Mouse (Mus musculus) midbrain, embryonic 16.5 days (tissue): ENCODE results near the gene Masp1. TPM values are rescaled to one million over a fixed set of nuclear protein-coding genes. Genes with fewer than 3 reads are reported as not detected.
A peak's percentile ranks its signal among the peaks of the same experiment; 100 is the strongest.

Experiments used
- ATAC-seq: fragments of 200-750 bp; cut with Nextera tagmentation; 2 replicates; pipeline ENCODE4 v1.8.0; 2017; ENCODE audit warnings: moderate TSS enrichment
- H3K27ac ChIP-seq: fragments of 300-500 bp; sonication (generic); 2 replicates; pipeline ENCODE4 v1.5.1; 2014; ENCODE audit warnings: mild to moderate bottlenecking, low read length, mixed read lengths
- H3K27me3 ChIP-seq: fragments of 300-500 bp; sonication (generic); 2 replicates; pipeline ENCODE4 v1.6.1; 2014; ENCODE audit warnings: low read depth, low read length, mixed read lengths; ENCODE audit not compliant: control insufficient read depth, insufficient read depth
- H3K36me3 ChIP-seq: fragments of 300-500 bp; sonication (generic); 2 replicates; pipeline ENCODE4 v1.6.1; 2014; ENCODE audit warnings: mild to moderate bottlenecking, low read length, moderate library complexity, mixed read lengths; ENCODE audit not compliant: control insufficient read depth, insufficient read depth
- H3K4me1 ChIP-seq: fragments of 300-500 bp; sonication (generic); 2 replicates; pipeline ENCODE4 v1.6.1; 2014; ENCODE audit warnings: mild to moderate bottlenecking, low read length, mixed read lengths; ENCODE audit not compliant: control insufficient read depth, insufficient read depth
- H3K4me2 ChIP-seq: fragments of 300-500 bp; sonication (generic); 2 replicates; pipeline ENCODE4 v1.6.1; 2014; ENCODE audit warnings: mild to moderate bottlenecking, low read length, mixed read lengths
- H3K4me3 ChIP-seq: fragments of 300-500 bp; sonication (generic); 2 replicates; pipeline ENCODE4 v1.5.1; 2014; ENCODE audit warnings: low read depth, mild to moderate bottlenecking, low read length, moderate library complexity, mixed read lengths
- H3K9ac ChIP-seq: fragments of 300-500 bp; sonication (generic); 2 replicates; pipeline ENCODE4 v1.6.1; 2014; ENCODE audit warnings: low read depth, low read length, mixed read lengths
- H3K9me3 ChIP-seq: fragments of 300-500 bp; sonication (generic); replicated peaks from 2 replicates; pipeline ENCODE4 v1.6.1; 2014; ENCODE audit warnings: mild to moderate bottlenecking, low read length, mixed read lengths; ENCODE audit not compliant: control insufficient read depth, poor library complexity, severe bottlenecking
- WGBS: fragments of 180-500 bp; shearing (Covaris S2); extraction: QIAGEN DNeasy Blood & Tissue Kit; methylation state at CpG from one replicate; pipeline ENCODE4 v1.1.7; 2014; 5-methylcytosine and 5-hydroxymethylcytosine counted together
- polyA plus RNA-seq: library from polyadenylated mRNA; unstranded; fragments of >200 nt; fragmentation: Nextera tagmentation; extraction: Ambion mirVana; gene quantifications from 2 replicates; pipeline ENCODE4 v1.2.1, GENCODE M21; 2015

Gene Masp1
- polyA plus RNA-seq, 1 experiment from 2014 or later: 29.6 TPM

DNA sequence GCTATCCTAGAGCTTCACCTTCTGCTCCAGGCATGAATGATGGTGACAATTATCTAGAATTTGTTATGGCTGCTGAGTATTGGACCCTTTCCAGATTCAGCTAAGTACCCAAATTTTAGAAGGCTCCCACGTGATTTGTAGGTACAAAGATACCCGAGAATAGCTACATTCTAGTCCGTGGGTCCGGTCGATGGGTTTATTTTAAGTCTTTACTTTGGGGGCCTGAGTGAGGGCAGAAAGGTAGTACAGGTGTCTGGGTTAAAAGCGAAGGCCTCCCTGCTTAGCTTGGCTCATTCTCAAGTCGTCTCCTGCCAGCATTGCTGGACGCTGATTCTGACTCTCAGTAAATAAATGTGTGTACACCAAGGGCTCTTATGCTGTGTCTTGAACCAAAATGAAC lies 90.6 kb downstream of the Masp1 start:
- no peak overlapping the region for H3K27ac ChIP-seq
- no peaks in the 10 kb centered on the region for H3K27me3 ChIP-seq
- no peak overlapping the region for H3K4me3 ChIP-seq
- 86% methylated on average over 8 of the region's 8 CpGs for WGBS
- no peaks in the 10 kb centered on the region for H3K36me3 ChIP-seq
- H3K9me3 ChIP-seq: no peaks in the 10 kb centered on the region
- H3K4me1 ChIP-seq: no peaks in the 10 kb centered on the region
- no peak overlapping the region for H3K4me2 ChIP-seq
- H3K9ac ChIP-seq: no peak overlapping the region
- ATAC-seq: no peak

DNA sequence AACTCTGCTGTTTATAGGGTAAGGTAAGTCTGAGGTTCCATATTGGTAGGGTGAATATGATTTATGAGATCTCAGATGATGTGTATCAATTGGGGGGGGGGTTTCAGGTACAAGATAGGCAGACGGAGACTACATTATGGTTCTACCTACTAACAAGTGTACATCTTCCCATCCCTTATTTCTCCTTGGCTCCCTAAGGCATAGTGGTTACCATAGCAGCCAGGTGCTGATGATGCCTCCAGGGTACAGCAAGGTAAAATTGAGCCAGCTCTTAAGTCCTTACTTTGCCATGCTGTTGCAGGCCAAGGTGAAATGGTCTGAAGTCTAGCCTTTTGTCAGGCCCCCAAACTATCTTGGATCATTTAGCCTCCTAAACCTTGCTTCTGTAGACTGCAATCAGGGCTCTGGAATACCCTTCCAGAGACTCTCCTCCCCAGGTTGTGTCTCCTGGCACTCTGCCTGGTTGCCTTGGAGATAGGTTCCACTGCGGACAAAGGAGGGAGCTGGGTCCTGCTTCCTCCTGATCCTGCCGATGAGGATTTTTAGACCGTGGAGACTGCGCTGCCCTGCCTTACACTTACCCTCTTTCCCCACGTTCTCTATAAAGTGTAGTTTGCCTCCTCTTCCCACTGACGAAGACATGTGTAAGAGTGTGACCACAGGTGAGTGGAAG lies 91.8 kb downstream of the Masp1 start, which contains the start of gene Rtp1:
Gene Rtp1 (plus strand): TSS at position 487 of the 673 bp plus-strand sequence.
- WGBS: 78% methylated on average over 7 of the region's 7 CpGs
- Histone ChIP-seq H3K9me3 (no peaks in the 10 kb centered on the region), H3K27me3 (no peaks in the 10 kb centered on the region), H3K4me1 (no peaks in the 10 kb centered on the region), H3K4me2 (no peak within 1 kb of the TSS), H3K4me3 (no peak within 1 kb of the TSS), H3K9ac (no peak within 1 kb of the TSS), H3K36me3 (no peaks in the 10 kb centered on the region), H3K27ac (no peak within 1 kb of the TSS)
- no peak for ATAC-seq

DNA sequence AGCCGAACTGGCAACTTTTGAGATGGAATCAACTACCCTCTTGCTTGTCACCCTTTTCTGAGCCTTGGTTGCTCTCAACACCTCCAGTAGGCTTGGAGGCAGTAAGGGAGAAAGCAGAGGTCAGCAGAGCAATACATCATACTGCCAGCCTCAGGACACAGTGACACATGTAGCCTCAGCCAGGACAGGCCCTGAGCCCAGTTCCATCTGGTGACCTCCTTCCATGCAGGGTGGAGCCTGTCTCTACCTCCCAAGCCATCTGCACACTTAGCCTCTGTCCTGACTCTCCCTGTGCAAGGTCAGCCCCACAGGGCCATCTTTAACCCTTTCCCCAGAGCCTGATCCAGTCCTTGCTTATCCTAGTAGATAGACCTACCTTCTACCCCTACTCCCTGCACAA lies 92.9 kb downstream of the Masp1 start:
- H3K4me1 ChIP-seq: no peaks in the 10 kb centered on the region
- no peak overlapping the region for H3K4me3 ChIP-seq
- 91% methylated on average over 1 of the region's 1 CpGs for WGBS
- H3K9ac ChIP-seq: no peak overlapping the region
- ATAC-seq: no peak
- no peaks in the 10 kb centered on the region for H3K36me3 ChIP-seq
- H3K4me2 ChIP-seq: no peak overlapping the region
- H3K27ac ChIP-seq: no peak overlapping the region
- H3K9me3 ChIP-seq: no peaks in the 10 kb centered on the region
- H3K27me3 ChIP-seq: no peaks in the 10 kb centered on the region

DNA sequence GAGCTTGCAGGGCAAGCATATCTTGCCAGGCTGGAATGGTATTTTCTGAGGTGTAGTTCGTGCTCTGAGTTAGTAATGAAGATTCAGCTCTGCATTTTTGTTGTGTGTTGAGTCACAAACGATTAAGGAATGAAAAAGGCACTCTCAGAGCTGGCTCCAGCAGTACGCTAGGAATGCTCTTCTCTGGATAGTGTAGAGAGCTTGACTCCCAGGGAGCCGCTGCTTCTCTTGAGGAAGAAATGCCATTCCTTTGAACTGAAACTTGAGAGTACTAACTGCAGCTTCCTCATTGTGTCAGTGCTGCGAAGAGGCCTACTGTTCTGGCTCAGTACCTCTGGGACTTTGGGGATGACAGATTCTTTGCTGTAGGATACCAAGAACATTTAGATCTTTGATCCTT lies 96.8 kb downstream of the Masp1 start:
- no peak overlapping the region for H3K9ac ChIP-seq
- no peak overlapping the region for H3K27ac ChIP-seq
- H3K4me2 ChIP-seq: no peak overlapping the region
- WGBS: 67% methylated on average over 5 of the region's 5 CpGs
- H3K27me3 ChIP-seq: no peaks in the 10 kb centered on the region
- H3K4me3 ChIP-seq: no peak overlapping the region
- no peaks in the 10 kb centered on the region for H3K4me1 ChIP-seq
- no peaks in the 10 kb centered on the region for H3K9me3 ChIP-seq
- no peak for ATAC-seq
- H3K36me3 ChIP-seq: no peaks in the 10 kb centered on the region

DNA sequence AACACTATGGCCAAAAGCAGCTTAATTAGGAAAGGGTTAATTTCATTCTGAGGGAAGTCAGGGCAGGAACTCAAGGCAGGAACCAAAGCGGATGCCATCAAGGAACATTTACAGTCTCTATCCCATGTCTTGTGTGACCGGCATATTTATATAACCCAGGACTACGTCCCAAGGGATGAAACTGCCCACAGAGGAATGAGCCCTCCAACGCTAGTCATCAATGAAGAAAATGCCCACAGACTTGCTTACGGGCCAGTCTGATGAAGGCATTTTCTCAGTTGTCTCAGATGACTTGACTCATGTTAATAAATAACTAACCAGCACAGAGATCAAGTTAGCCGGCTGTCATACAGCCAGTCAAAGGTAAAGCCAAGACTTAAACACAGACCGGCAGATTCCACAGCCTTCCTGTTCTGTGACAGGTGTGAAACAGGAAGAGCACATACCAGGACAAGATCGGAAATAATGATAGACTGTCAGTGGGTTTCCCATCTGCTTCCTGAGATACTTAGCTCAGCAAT lies 101.0 kb downstream of the Masp1 start:
- peaks cover 8% of the 10 kb centered on the region for H3K4me1 ChIP-seq
- ATAC-seq: no peak
- H3K9me3 ChIP-seq: no peaks in the 10 kb centered on the region
- H3K4me3 ChIP-seq: no peak overlapping the region
- 96% methylated on average over 8 of the region's 8 CpGs for WGBS
- H3K27ac ChIP-seq: no peak overlapping the region
- H3K27me3 ChIP-seq: no peaks in the 10 kb centered on the region
- no peak overlapping the region for H3K9ac ChIP-seq
- H3K36me3 ChIP-seq: no peaks in the 10 kb centered on the region
- no peak overlapping the region for H3K4me2 ChIP-seq

DNA sequence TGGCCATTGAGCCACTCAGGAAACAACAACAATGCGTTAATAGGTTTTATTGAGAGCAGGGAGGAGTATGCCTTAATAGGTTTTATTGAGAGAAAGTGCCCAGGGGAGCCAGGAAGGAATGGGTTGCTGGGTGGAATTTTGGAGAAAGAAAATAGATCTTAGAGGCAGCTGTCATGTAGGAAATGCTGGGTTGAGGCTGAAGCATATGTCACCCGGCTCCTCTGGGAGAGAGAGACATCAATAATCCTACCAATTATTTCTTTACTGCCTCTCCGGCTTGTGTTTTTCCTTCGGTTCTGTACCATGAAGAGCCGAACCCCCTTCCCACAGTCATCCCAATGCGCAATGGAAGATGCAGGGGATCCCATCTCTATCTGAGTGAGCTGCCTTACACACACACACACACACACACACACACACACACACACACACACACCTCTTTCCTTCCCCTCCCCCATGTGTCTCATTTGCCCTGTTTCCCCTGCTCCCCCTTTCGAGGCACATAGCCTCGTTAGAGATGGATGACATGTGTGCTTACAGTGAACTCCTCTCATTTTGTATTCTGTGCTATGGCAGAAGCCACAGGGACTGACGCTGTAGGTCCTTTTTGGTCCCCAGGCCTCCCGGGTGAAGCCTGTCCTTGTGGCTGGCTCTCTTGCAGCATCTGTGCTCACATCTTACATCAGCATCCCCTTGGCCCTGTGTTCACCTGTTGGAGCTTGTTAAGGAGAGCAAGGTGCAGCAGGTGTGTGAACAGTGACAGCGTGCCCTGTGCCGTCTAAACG lies 103.0 kb downstream of the Masp1 start:
- peak; percentile 77 for ATAC-seq
- WGBS: 58% methylated on average over 13 of the region's 13 CpGs
- no peak overlapping the region for H3K27ac ChIP-seq
- no peaks in the 10 kb centered on the region for H3K9me3 ChIP-seq
- no peak overlapping the region for H3K4me2 ChIP-seq
- no peak overlapping the region for H3K9ac ChIP-seq
- peaks cover 8% of the 10 kb centered on the region for H3K4me1 ChIP-seq
- no peak overlapping the region for H3K4me3 ChIP-seq
- no peaks in the 10 kb centered on the region for H3K27me3 ChIP-seq
- no peaks in the 10 kb centered on the region for H3K36me3 ChIP-seq

DNA sequence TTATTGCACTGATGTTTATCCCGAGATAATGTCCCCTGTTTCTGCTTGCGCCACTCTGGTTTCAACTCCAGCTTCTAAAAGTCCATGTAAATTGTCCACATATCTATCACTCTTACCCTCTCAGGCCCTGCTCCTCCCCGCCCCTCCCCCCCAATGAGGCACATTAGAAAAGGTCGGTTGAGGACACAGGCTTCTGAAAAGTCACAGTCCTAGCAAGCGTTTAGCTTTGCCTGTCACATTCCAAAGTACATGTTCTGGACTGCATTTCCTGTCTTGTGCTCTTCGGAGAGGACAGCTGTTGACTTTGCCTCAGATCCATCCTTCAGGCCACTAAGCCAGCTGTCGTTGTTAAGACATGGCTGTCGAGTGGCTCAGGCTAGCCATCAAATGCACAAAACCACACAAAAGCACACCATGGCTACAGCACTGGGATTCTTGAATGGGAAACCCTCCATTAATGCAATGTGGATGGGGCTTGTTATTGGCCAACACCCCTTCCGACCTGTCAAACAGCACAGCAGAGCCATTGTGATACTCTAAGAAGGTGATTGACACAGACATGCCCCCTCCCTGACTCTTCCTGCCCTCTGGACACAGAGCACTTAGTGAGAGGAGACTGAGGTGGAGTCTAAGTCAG lies 103.8 kb downstream of the Masp1 start:
- Histone ChIP-seq H3K4me1 (peaks cover 8% of the 10 kb centered on the region), H3K9me3 (no peaks in the 10 kb centered on the region), H3K27me3 (no peaks in the 10 kb centered on the region), H3K27ac (no peak overlapping the region), H3K9ac (no peak overlapping the region), H3K4me3 (peak overlapping the region; percentile 2; the same call in 1 of the 2 replicates), H3K36me3 (no peaks in the 10 kb centered on the region), H3K4me2 (peak overlapping the region; percentile 35)
- 60% methylated on average over 9 of the region's 9 CpGs for WGBS
- no peak for ATAC-seq

DNA sequence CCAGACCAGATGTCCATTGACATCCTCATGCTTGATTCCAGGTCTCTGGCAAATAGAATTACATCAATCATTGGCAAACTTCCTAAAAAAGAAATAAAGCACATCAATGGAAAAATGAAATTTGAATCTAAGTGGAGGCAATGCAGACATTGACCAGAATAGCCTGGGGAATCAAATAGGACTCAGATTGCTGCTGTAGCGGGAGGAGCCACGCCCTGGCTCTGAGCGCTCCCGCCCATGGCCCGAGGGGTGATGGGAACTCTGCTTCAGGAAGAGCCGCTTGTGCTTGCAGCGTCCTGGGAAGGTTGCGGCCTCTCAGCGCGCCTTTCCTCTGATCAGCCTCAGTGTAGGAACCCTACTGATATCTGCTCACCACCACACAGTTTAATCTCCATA lies 104.4 kb downstream of the Masp1 start:
- WGBS: 47% methylated on average over 10 of the region's 10 CpGs
- Histone ChIP-seq H3K27me3 (no peaks in the 10 kb centered on the region), H3K4me1 (peaks cover 8% of the 10 kb centered on the region), H3K9me3 (no peaks in the 10 kb centered on the region), H3K4me3 (peak overlapping the region; percentile 2; the same call in 1 of the 2 replicates), H3K36me3 (no peaks in the 10 kb centered on the region), H3K4me2 (peak overlapping the region; percentile 35), H3K27ac (no peak overlapping the region), H3K9ac (no peak overlapping the region)
- ATAC-seq: no peak

DNA sequence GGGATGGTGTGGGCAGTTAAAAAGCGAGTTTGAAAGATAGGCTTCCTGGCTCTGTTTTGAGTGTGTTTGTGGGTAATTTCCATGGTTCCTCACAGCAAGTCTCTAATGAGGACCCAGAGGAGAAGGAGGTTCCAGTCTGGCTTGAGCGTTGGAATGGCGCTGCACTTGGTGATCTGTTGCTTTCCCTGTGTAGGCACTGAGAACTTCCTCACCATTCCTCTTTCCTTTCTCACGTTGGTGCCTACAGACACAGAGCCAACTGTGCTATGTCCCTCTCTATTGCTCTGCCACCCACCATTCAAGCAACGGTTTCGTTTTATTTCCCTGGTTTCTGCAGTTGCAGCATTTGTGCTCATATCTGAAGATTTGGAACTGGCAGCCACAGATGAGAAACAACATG lies 107.7 kb downstream of the Masp1 start:
- Histone ChIP-seq H3K9me3 (no peaks in the 10 kb centered on the region), H3K4me2 (no peak overlapping the region), H3K4me3 (no peak overlapping the region), H3K27me3 (no peaks in the 10 kb centered on the region), H3K27ac (no peak overlapping the region), H3K9ac (no peak overlapping the region), H3K4me1 (peaks cover 8% of the 10 kb centered on the region), H3K36me3 (no peaks in the 10 kb centered on the region)
- 88% methylated on average over 6 of the region's 6 CpGs for WGBS
- no peak for ATAC-seq
